Mouse (Mus musculus) small intestine, adult 2 months (tissue): ENCODE results near the gene Dclk1. TPM values are rescaled to one million over a fixed set of nuclear protein-coding genes. Genes with fewer than 3 reads are reported as not detected.

ENCODE experiments used
- H3K27ac ChIP-seq: fragments of 200-500 bp; 2 replicates; pipeline ENCODE4 v1.5.1; 2012; ENCODE audit warnings: low read depth, low read length, control low read depth, inconsistent platforms; ENCODE audit not compliant: insufficient read depth
- H3K27me3 ChIP-seq: fragments of 200-500 bp; 2 replicates; pipeline ENCODE4 v1.6.1; 2012; ENCODE audit warnings: mild to moderate bottlenecking, moderate library complexity, low read length, inconsistent platforms; ENCODE audit not compliant: control insufficient read depth, insufficient read depth
- H3K36me3 ChIP-seq: fragments of 200-500 bp; 2 replicates; pipeline ENCODE4 v1.6.1; 2012; ENCODE audit warnings: mild to moderate bottlenecking, low read length, control low read depth, inconsistent platforms; ENCODE audit not compliant: control insufficient read depth, insufficient read depth
- H3K4me1 ChIP-seq: fragments of 200-500 bp; 2 replicates; pipeline ENCODE4 v1.6.1; 2012; ENCODE audit warnings: low read length, inconsistent platforms, mixed read lengths; ENCODE audit not compliant: control insufficient read depth, insufficient read depth, insufficient read length
- H3K4me3 ChIP-seq: fragments of 200-500 bp; 2 replicates; pipeline ENCODE4 v1.5.1; 2012; ENCODE audit warnings: low read depth, mild to moderate bottlenecking, control low read depth, inconsistent platforms, low read length, moderate library complexity
- CTCF ChIP-seq: fragments of 200-500 bp; IDR thresholded peaks from 2 replicates; pipeline ENCODE4 v1.5.1; 2012; ENCODE audit warnings: low read depth, mild to moderate bottlenecking, control low read depth, inconsistent platforms, low read length, moderate library complexity, mixed read lengths; ENCODE audit not compliant: insufficient replicate concordance, insufficient read length; ENCODE audit errors: extremely low read depth
- POLR2A ChIP-seq: fragments of 200-500 bp; IDR thresholded peaks from 2 replicates; pipeline ENCODE4 v1.6.1; 2012; ENCODE audit warnings: low read depth, mild to moderate bottlenecking, control low read depth, inconsistent platforms, low read length, moderate library complexity
- WGBS: fragments of 180-500 bp; shearing (Covaris S2); methylation state at CpG from one replicate; pipeline ENCODE4 v1.1.7; 2018; 5-methylcytosine and 5-hydroxymethylcytosine counted together
- polyA plus RNA-seq: library from polyadenylated mRNA; depleted of rRNA; stranded (reverse); fragments of >200 nt; gene quantifications from 2 replicates; pipeline ENCODE4 v1.2.3, GENCODE M21; 2012

Gene Dclk1
- polyA plus RNA-seq, 1 experiment: 3.2 TPM

DNA sequence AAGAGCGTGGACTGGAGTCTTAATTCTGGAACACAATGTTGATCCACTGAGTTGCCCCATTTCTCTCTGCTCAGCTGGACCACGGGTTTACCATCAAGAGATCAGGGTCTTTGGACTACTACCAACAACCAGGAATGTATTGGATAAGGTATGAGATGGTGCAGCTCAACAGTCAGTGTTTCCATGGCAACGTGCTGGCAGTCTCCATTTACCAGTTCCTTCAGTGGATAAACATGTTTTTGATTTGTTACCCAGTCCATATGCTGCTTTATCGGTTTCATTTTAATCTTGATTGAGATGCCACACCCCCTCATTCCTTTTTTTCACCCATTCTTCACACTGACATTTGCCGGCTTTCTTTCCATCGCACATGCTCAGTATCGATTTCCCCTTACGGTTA lies 279.6 kb downstream of the Dclk1 start:
- H3K27ac ChIP-seq: no peak overlapping the region
- no peak overlapping the region for H3K4me3 ChIP-seq
- TF ChIP-seq POLR2A: no peak
- TF ChIP-seq CTCF: no peak
- H3K36me3 ChIP-seq: no peaks in the 10 kb centered on the region
- no peaks in the 10 kb centered on the region for H3K27me3 ChIP-seq
- no peaks in the 10 kb centered on the region for H3K4me1 ChIP-seq
- 70% methylated on average over 8 of the region's 8 CpGs for WGBS

DNA sequence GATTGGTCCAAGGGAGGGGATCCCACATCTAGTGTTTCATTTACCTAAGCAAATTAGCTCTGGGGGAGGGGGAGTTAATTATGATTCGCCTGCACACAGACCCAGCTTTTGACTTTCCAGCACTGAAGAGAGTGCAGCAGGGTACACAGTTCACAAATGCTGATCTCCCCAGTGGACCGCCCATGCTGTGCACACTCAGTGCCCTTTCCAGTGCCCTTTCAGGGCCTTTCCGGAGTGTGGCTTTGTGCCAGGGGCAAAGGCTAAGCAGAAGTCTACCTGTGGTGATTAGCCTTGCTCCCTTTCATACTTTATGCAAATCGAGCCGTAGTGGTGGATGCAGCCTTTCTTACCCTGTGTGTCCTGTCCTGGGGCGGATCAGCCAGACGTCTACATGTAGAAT lies 281.1 kb downstream of the Dclk1 start:
- Histone ChIP-seq H3K4me1 (no peaks in the 10 kb centered on the region), H3K27me3 (no peaks in the 10 kb centered on the region), H3K27ac (no peak overlapping the region), H3K4me3 (no peak overlapping the region), H3K36me3 (no peaks in the 10 kb centered on the region)
- WGBS: 50% methylated on average over 7 of the region's 7 CpGs
- TF ChIP-seq CTCF (no peak), POLR2A (no peak)

DNA sequence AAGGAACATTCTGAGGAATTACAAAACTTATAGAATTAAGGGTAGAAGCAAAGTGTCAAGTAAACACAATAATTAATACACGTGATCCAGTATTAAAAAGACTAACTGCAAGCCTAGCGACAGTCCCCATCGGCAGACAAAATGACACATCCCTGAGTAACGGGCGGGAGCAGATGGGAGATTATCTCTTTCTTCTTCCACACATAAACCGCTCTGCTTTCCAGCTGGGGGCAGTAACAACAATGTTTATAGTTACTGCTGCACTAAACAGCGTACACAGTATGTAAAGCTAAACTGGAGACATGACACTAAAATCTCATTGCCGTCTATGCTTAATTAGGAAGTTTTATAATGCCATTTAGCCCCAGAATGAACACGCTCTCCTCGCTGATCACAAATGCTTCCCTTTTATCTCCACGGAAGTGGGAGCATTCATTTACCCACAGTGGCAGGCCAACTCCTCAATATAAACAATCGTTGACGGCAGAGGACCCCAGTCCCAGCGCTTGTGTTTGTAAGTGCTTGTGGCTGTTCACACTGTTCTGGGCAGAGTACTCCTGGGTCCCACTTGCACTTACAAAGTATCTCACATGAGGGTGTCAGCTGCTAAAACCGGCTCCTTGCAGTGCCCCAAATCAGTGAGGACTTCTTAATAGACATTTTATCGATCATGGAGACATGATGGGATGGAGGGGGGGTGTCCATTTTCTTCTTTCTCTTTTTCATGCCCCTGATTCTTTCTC lies 281.7 kb downstream of the Dclk1 start:
- no peaks in the 10 kb centered on the region for H3K36me3 ChIP-seq
- no peak overlapping the region for H3K4me3 ChIP-seq
- TF ChIP-seq POLR2A (no peak), CTCF (no peak)
- H3K4me1 ChIP-seq: no peaks in the 10 kb centered on the region
- no peaks in the 10 kb centered on the region for H3K27me3 ChIP-seq
- H3K27ac ChIP-seq: no peak overlapping the region
- WGBS: 64% methylated on average over 16 of the region's 16 CpGs

DNA sequence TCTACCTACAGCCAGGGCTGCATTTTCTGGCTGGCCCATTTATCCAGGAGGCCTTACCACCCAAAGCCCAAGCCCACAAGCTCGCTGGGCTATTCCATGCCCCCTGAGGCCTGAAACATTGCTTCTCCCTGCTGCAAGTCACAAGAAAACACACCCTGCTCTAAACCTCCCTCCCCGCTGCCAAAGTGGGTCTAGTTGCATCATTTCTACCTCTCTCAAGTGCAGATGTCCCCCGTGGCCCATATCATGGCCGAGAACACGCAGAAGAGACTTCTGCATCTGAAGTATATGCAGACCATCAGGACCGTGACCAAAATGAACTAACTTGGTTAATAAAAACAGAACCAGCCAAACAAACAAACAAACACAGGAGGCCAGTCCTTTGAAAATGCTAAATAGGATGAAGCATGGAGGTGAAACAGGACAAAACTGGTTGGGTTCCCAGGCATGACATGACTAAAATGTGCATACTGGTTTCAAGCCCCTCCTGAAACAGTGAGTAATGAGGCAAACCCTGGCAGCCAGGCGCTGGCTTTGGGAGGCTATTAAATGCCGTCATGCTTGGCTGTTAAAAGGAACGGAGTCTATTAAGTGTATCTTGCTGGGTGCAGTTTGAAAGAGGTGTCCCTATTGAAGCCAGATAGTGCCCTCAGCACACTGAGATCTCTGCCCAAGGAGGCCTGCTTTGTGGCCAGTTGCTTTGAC lies 282.5 kb downstream of the Dclk1 start:
- 83% methylated on average over 9 of the region's 9 CpGs for WGBS
- Histone ChIP-seq H3K27ac (no peak overlapping the region), H3K4me1 (no peaks in the 10 kb centered on the region), H3K36me3 (no peaks in the 10 kb centered on the region), H3K27me3 (no peaks in the 10 kb centered on the region), H3K4me3 (no peak overlapping the region)
- no peak for TF ChIP-seq CTCF
- TF ChIP-seq POLR2A: no peak

DNA sequence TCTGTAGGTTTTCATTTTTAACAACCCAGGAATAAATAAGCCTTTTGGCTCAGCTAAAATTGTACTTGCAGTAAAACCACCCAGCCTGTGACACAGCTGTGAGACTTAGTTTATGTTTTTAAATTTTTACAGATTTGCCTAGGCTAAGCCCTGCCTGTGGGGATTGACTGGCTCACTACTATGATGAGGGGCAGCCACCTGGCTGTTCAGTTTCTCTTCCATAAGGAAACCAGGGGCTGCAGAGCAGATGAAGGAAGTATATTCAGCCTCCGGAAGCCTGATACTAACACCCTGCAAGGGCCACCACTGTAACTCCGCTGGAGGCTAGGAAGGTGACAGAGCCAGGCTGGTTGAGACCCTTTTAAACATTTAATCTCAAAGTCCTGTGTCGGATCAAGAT lies 284.3 kb downstream of the Dclk1 start:
- H3K36me3 ChIP-seq: no peaks in the 10 kb centered on the region
- TF ChIP-seq POLR2A (no peak), CTCF (no peak)
- H3K27me3 ChIP-seq: no peaks in the 10 kb centered on the region
- no peak overlapping the region for H3K4me3 ChIP-seq
- H3K4me1 ChIP-seq: no peaks in the 10 kb centered on the region
- no peak overlapping the region for H3K27ac ChIP-seq
- WGBS: 80% methylated on average over 3 of the region's 3 CpGs

DNA sequence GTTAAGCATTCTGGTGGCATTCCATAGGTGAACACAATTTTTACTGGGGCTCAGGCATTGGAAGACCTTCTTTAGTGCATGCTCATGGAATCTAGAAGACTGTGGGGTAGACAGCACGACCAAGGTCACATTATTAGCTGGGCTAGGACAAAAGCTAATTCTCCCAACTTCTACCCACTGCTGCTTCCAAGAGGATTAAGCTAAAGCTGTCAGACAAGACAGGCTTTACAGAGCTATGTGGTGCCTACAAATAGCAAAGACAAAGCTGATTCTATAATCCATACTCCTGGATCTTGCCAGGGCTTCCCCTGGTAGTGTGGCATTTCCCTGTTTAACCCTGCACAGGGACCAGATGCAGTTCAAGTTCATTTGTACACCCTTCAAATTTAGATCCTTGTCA lies 285.4 kb downstream of the Dclk1 start:
- Histone ChIP-seq H3K36me3 (no peaks in the 10 kb centered on the region), H3K27me3 (no peaks in the 10 kb centered on the region), H3K27ac (no peak overlapping the region), H3K4me1 (no peaks in the 10 kb centered on the region), H3K4me3 (no peak overlapping the region)
- WGBS: 38% methylated on average over 1 of the region's 1 CpGs
- no peak for TF ChIP-seq POLR2A
- no peak for TF ChIP-seq CTCF

DNA sequence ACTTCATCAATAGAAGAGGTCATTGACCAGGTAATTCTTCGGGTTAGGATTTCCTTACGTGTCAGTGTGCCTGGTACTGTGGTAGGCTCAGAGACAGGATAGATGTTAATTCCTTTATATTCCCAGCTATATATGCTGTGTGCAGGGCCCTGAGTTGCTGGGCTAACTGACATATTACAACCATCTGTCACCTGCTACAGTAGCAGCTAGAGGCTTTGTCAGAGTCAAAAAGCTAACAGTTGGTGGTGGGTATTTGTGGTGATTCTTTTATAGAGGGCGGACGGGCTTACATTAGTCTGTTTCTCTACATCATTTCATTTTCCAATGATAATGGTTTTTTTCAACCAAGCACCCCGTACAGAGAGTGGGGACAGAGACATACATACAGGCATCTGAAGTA lies 285.8 kb downstream of the Dclk1 start:
- Histone ChIP-seq H3K4me3 (no peak overlapping the region), H3K27ac (no peak overlapping the region), H3K4me1 (no peaks in the 10 kb centered on the region), H3K27me3 (no peaks in the 10 kb centered on the region), H3K36me3 (no peaks in the 10 kb centered on the region)
- no peak for TF ChIP-seq POLR2A
- no peak for TF ChIP-seq CTCF
- 94% methylated on average over 5 of the region's 5 CpGs for WGBS
